Mouse (Mus musculus): ENCODE measurements around the gene Cox14. TPM values are rescaled to one million over a fixed set of nuclear protein-coding genes. Genes with fewer than 3 reads are reported as not detected.
"Not testable (repeated sequence)": the region's sequence is repeated elsewhere in the genome, so short reads cannot be mapped to it uniquely, and the experiment has no call there.

The Cox14 gene
- polyA plus RNA-seq, 1 experiment from 2014 or later: 153 TPM

DNA sequence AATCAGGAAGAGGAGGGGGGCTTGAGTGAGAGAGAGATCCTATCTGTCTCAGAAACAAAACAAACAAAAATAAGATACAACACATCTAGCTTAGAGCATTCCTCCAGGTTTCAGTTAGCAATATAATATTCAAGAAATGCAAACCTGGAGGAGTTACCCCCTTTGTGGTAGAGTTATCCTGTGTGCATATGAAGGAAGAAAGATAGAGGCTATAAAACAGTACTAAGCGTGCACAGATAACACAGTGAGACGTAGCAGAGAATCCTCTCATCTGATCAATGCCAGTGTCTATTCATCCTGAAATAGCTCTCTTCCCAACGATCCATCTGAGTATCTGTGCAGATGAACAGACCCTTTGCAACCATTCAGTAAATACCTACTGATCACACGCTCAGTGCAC is 42.0 kb downstream of the Cox14 start:
- no peak for DNase-seq (ENCODE audit: low spot score)
- Histone ChIP-seq H3K4me2 (no peak overlapping the region), H3K27ac (ENCODE audit: low read depth, low read length) (no peak overlapping the region), H3K36me3 (ENCODE audit: control insufficient read depth, insufficient read depth, low read length) (no peaks in the 10 kb centered on the region), H3K27me3 (replicated peaks; ENCODE audit: control insufficient read depth, insufficient read depth, low read length) (no peaks in the 10 kb centered on the region), H3K9ac (ENCODE audit: low read depth, low read length) (no peak overlapping the region), H3K4me3 (ENCODE audit: low read depth, low read length) (no peak overlapping the region), H3K9me3 (ENCODE audit: control insufficient read depth, low read length) (no peaks in the 10 kb centered on the region), H3K4me1 (replicated peaks; ENCODE audit: control insufficient read depth, insufficient read depth, low read length) (peaks cover 11% of the 10 kb centered on the region)
- WGBS: 63% methylated on average over 4 of the region's 4 CpGs
- ATAC-seq (replicated peaks; ENCODE audit: low FRiP score): no peak

- H3K4me1 ChIP-seq (replicated peaks; ENCODE audit: control insufficient read depth, insufficient read depth, low read length): peaks cover 12% of the 10 kb centered on the region
- H3K4me2 ChIP-seq: no peak overlapping the region
- H3K4me3 ChIP-seq (ENCODE audit: low read depth, low read length): no peak overlapping the region
- H3K27ac ChIP-seq (ENCODE audit: low read depth, low read length): no peak overlapping the region
- no peaks in the 10 kb centered on the region for H3K36me3 ChIP-seq (ENCODE audit: control insufficient read depth, insufficient read depth, low read length)
- no peak for ATAC-seq (replicated peaks; ENCODE audit: low FRiP score)
- DNase-seq (ENCODE audit: low spot score): no peak
- no peaks in the 10 kb centered on the region for H3K27me3 ChIP-seq (replicated peaks; ENCODE audit: control insufficient read depth, insufficient read depth, low read length)
- 78% methylated on average over 1 of the region's 1 CpGs for WGBS
- H3K9me3 ChIP-seq (ENCODE audit: control insufficient read depth, low read length): no peaks in the 10 kb centered on the region
- H3K9ac ChIP-seq (ENCODE audit: low read depth, low read length): no peak overlapping the region
These were observed 43.3 kb downstream of the Cox14 start for GRCm38 (mm10) chr15:99768761-99769160.

DNA sequence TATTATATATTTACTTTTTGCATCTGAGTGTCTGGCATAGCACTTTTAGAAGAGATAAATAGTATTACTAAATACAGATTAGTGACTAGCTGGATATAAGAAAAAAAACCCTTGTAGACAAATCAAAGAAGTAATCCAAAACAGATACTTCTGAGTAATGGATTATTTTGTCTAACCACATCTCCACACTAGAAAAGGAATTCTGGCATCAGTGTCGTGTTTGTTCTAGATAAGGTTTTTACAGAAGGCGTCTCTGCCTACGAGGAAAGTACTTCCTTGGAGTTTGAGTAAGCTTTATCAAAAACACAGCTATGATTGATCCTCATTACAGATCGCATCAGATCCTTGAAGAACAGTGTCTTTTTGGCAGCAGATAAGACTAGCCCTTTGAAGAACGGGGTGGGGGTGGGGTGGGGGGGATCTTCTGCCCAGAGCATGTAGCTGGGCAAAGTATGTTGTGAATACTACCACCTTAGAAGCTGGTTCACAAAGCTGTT is 45.6 kb downstream of the Cox14 start:
- peak overlapping the region; percentile 74 for H3K9ac ChIP-seq (ENCODE audit: low read depth, low read length)
- H3K4me3 ChIP-seq (ENCODE audit: low read depth, low read length): peak overlapping the region; percentile 60
- H3K9me3 ChIP-seq (ENCODE audit: control insufficient read depth, low read length): no peaks in the 10 kb centered on the region
- H3K4me1 ChIP-seq (replicated peaks; ENCODE audit: control insufficient read depth, insufficient read depth, low read length): peaks cover 12% of the 10 kb centered on the region
- H3K36me3 ChIP-seq (ENCODE audit: control insufficient read depth, insufficient read depth, low read length): no peaks in the 10 kb centered on the region
- WGBS: 7% methylated on average over 5 of the region's 5 CpGs
- DNase-seq (ENCODE audit: low spot score) (no peak), ATAC-seq (replicated peaks; ENCODE audit: low FRiP score) (no peak)
- H3K27me3 ChIP-seq (replicated peaks; ENCODE audit: control insufficient read depth, insufficient read depth, low read length): no peaks in the 10 kb centered on the region
- H3K4me2 ChIP-seq: peak overlapping the region; percentile 94
- H3K27ac ChIP-seq (ENCODE audit: low read depth, low read length): no peak overlapping the region

GRCm38 (mm10) chr15:99771601-99772276 is 46.3 kb downstream of the Cox14 start:
- H3K9ac ChIP-seq (ENCODE audit: low read depth, low read length): peak overlapping the region; percentile 74
- peak overlapping the region; percentile 5 for H3K27ac ChIP-seq (ENCODE audit: low read depth, low read length)
- no peaks in the 10 kb centered on the region for H3K27me3 ChIP-seq (replicated peaks; ENCODE audit: control insufficient read depth, insufficient read depth, low read length)
- H3K4me2 ChIP-seq: peak overlapping the region; percentile 94
- WGBS: under 1% methylated on average over 59 of the region's 59 CpGs
- DNase-seq (ENCODE audit: low spot score): no peak
- H3K4me1 ChIP-seq (replicated peaks; ENCODE audit: control insufficient read depth, insufficient read depth, low read length): peaks cover 12% of the 10 kb centered on the region
- no peaks in the 10 kb centered on the region for H3K9me3 ChIP-seq (ENCODE audit: control insufficient read depth, low read length)
- ATAC-seq (replicated peaks; ENCODE audit: low FRiP score): peak; percentile 57
- H3K36me3 ChIP-seq (ENCODE audit: control insufficient read depth, insufficient read depth, low read length): no peaks in the 10 kb centered on the region
- peak overlapping the region; percentile 60 for H3K4me3 ChIP-seq (ENCODE audit: low read depth, low read length)

GRCm38 (mm10) chr15:99772277-99772880 is 47.0 kb downstream of the Cox14 start:
- H3K9me3 ChIP-seq (ENCODE audit: control insufficient read depth, low read length): no peaks in the 10 kb centered on the region
- under 1% methylated on average over 39 of the region's 41 CpGs for WGBS
- DNase-seq (ENCODE audit: low spot score) (peak; percentile 88), ATAC-seq (replicated peaks; ENCODE audit: low FRiP score) (peak; percentile 93)
- no peaks in the 10 kb centered on the region for H3K27me3 ChIP-seq (replicated peaks; ENCODE audit: control insufficient read depth, insufficient read depth, low read length)
- peak overlapping the region; percentile 5 for H3K27ac ChIP-seq (ENCODE audit: low read depth, low read length)
- H3K4me3 ChIP-seq (ENCODE audit: low read depth, low read length): peak overlapping the region; percentile 60
- peak overlapping the region; percentile 94 for H3K4me2 ChIP-seq
- H3K4me1 ChIP-seq (replicated peaks; ENCODE audit: control insufficient read depth, insufficient read depth, low read length): peaks cover 10% of the 10 kb centered on the region
- peak overlapping the region; percentile 74 for H3K9ac ChIP-seq (ENCODE audit: low read depth, low read length)
- H3K36me3 ChIP-seq (ENCODE audit: control insufficient read depth, insufficient read depth, low read length): no peaks in the 10 kb centered on the region

DNA sequence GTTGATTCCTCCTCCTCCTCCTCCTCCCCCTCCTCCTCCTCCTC is 47.3 kb downstream of the Cox14 start, which contains the start of gene Cers5:
Cers5 (minus strand) TSS at position 5 of the 44 bp plus-strand sequence.
- H3K4me2 ChIP-seq: peak within 1 kb of the TSS; percentile 94
- not testable (repeated sequence) for H3K9me3 ChIP-seq (ENCODE audit: control insufficient read depth, low read length); ATAC-seq (replicated peaks; ENCODE audit: low FRiP score); H3K36me3 ChIP-seq (ENCODE audit: control insufficient read depth, insufficient read depth, low read length); H3K27me3 ChIP-seq (replicated peaks; ENCODE audit: control insufficient read depth, insufficient read depth, low read length); DNase-seq (ENCODE audit: low spot score)
- peaks cover 10% of the 10 kb centered on the region for H3K4me1 ChIP-seq (replicated peaks; ENCODE audit: control insufficient read depth, insufficient read depth, low read length)
- H3K9ac ChIP-seq (ENCODE audit: low read depth, low read length): peak within 1 kb of the TSS; percentile 74
- H3K27ac ChIP-seq (ENCODE audit: low read depth, low read length): peak within 1 kb of the TSS; percentile 5
- H3K4me3 ChIP-seq (ENCODE audit: low read depth, low read length): peak within 1 kb of the TSS; percentile 60

- Histone ChIP-seq H3K27ac (ENCODE audit: low read depth, low read length) (no peak overlapping the region; the same call in 1 of the 2 replicates), H3K27me3 (replicated peaks; ENCODE audit: control insufficient read depth, insufficient read depth, low read length) (no peaks in the 10 kb centered on the region), H3K9ac (ENCODE audit: low read depth, low read length) (no peak overlapping the region), H3K4me2 (no peak overlapping the region), H3K4me1 (replicated peaks; ENCODE audit: control insufficient read depth, insufficient read depth, low read length) (peaks cover 8% of the 10 kb centered on the region), H3K36me3 (ENCODE audit: control insufficient read depth, insufficient read depth, low read length) (no peaks in the 10 kb centered on the region), H3K4me3 (ENCODE audit: low read depth, low read length) (peak overlapping the region; percentile 60), H3K9me3 (ENCODE audit: control insufficient read depth, low read length) (no peaks in the 10 kb centered on the region)
- no peak for DNase-seq (ENCODE audit: low spot score)
- WGBS: 54% methylated on average over 3 of the region's 3 CpGs
- ATAC-seq (replicated peaks; ENCODE audit: low FRiP score): no peak
These were observed 47.5 kb downstream of the Cox14 start for GRCm38 (mm10) chr15:99772925-99773324.

Other genes with a start within 250 kb of the Cox14 start
- gene Faim2, start 197.5 kb upstream of the Cox14 start, polyA plus RNA-seq (2014; fragmentation: Nextera tagmentation; extraction: Ambion mirVana): 0.19 and 0.22 TPM in 2 replicates
- gene Aqp2, start 146.6 kb upstream of the Cox14 start, polyA plus RNA-seq (2014; fragmentation: Nextera tagmentation; extraction: Ambion mirVana): not detected in 2 replicates
- 1.2 and 1.9 TPM in 2 replicates for gene Aqp5, start 134.8 kb upstream of the Cox14 start, polyA plus RNA-seq (2014; fragmentation: Nextera tagmentation; extraction: Ambion mirVana)
- gene Aqp6, start 124.2 kb upstream of the Cox14 start, polyA plus RNA-seq (2014; fragmentation: Nextera tagmentation; extraction: Ambion mirVana): not detected in 2 replicates
- 91.2 and 111 TPM in 2 replicates for gene Racgap1, start 74.0 kb upstream of the Cox14 start, polyA plus RNA-seq (2014; fragmentation: Nextera tagmentation; extraction: Ambion mirVana)
- gene Asic1, start 55.2 kb upstream of the Cox14 start, polyA plus RNA-seq (2014; fragmentation: Nextera tagmentation; extraction: Ambion mirVana): 2.3 TPM in 2 replicates
- 26.7 and 28.5 TPM in 2 replicates for gene Smarcd1, start 23.5 kb upstream of the Cox14 start, polyA plus RNA-seq (2014; fragmentation: Nextera tagmentation; extraction: Ambion mirVana)
- not detected in 2 replicates for gene Gm17349, start 20.1 kb upstream of the Cox14 start, polyA plus RNA-seq (2014; fragmentation: Nextera tagmentation; extraction: Ambion mirVana)
- gene Gpd1, start 8.1 kb upstream of the Cox14 start, polyA plus RNA-seq (2014; fragmentation: Nextera tagmentation; extraction: Ambion mirVana): 3.4 and 4.3 TPM in 2 replicates
- 32.3 and 34.7 TPM in 2 replicates for gene Cers5, start 47.3 kb downstream of the Cox14 start, polyA plus RNA-seq (2014; fragmentation: Nextera tagmentation; extraction: Ambion mirVana)
- gene Lima1, start 149.8 kb downstream of the Cox14 start, polyA plus RNA-seq (2014; fragmentation: Nextera tagmentation; extraction: Ambion mirVana): 19.0 and 19.3 TPM in 2 replicates
- not detected in 2 replicates for gene Fam186a, start 241.4 kb downstream of the Cox14 start, polyA plus RNA-seq (2014; fragmentation: Nextera tagmentation; extraction: Ambion mirVana)
- gene Larp4, start 244.4 kb downstream of the Cox14 start, polyA plus RNA-seq (2014; fragmentation: Nextera tagmentation; extraction: Ambion mirVana): 52.0 and 57.0 TPM in 2 replicates

All from liver, embryonic 11.5 days (tissue).